Mouse (Mus musculus) activated CD4-positive, CD25-positive, alpha-beta regulatory T cell, adult 9 weeks (primary cell): ENCODE data around the gene Armt1. TPM values are rescaled to one million over a fixed set of nuclear protein-coding genes. Genes with fewer than 3 reads are reported as not detected.

Experiments
- polyA plus RNA-seq: library from polyadenylated mRNA; unstranded; fragments of 100-300 nt; shearing (Covaris generic); gene quantifications from one replicate; pipeline ENCODE4 v1.2.1, GENCODE M21; 2017

Armt1 gene
- polyA plus RNA-seq: 33.2 TPM

GRCm38 (mm10) chr10:4432123-4432931 lies at the start of gene Armt1, which contains the start of gene Rmnd1:
Gene Armt1 (plus strand): TSS chr10:4432467.
Gene Rmnd1 (minus strand): TSS chr10:4432388.

GRCm38 (mm10) chr10:4387701-4388383 lies 44.4 kb upstream of the Armt1 start, which contains the start of gene Zbtb2:
Gene Zbtb2 (minus strand): TSS chr10:4388108.

GRCm38 (mm10) chr10:4482355-4482754 lies 50.1 kb downstream of the Armt1 start, which contains the start of gene Ccdc170:
Gene Ccdc170 (plus strand): TSS chr10:4482502.

Other genes starting within 250 kb of the Armt1 start
- 8.4 TPM for gene Akap12, start 166.1 kb upstream of the Armt1 start, polyA plus RNA-seq
- gene Zbtb2, start 44.4 kb upstream of the Armt1 start, polyA plus RNA-seq: 19.4 TPM
- 60.5 TPM for gene Rmnd1, start 79 bp upstream of the Armt1 start, polyA plus RNA-seq
- gene Ccdc170, start 50.0 kb downstream of the Armt1 start, polyA plus RNA-seq: 0.50 TPM
- gene Esr1, start 179.1 kb downstream of the Armt1 start, polyA plus RNA-seq: 2.7 TPM